Mouse (Mus musculus) CH12.LX (cell line): ENCODE measurements around the gene Dnph1.

Source experiments
- CTCF ChIP-seq, 2 experiments: IDR thresholded peaks in 1 of 2; conservative IDR thresholded peaks in 1 of 2; 2 replicates each; pipeline ENCODE4 v1.5.1; 2011 to 2012; ENCODE audit warnings: low read depth in 2 of 2, low read length in 2 of 2, improper control_type of control experiment in 1 of 2, inconsistent platforms in 1 of 2, mild to moderate bottlenecking in 1 of 2, moderate library complexity in 1 of 2
- POLR2A ChIP-seq: IDR thresholded peaks from 2 replicates; pipeline ENCODE4 v1.6.1; 2011; ENCODE audit warnings: low read depth, mild to moderate bottlenecking, improper control_type of control experiment, low read length

DNA sequence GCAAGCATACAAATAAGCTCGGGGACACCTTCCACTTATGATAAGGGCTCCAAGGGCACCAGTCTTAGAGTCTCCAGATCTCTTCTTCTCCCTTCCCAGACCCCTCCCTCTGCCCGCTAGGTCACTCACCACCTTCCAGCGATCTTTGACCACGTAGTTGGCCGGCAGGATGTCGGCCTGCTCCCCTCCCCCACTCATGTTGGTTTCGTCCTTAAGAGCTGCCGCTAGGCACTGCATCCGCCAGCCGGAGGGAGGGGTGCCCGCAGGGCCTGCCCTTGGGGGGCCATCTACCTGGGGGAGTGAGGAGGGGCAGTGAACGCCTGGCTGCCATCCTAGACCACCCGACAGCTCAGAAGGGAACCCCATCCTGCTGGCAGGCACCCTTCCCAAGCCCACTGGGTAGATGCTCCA, 12.5 kb upstream of the Dnph1 start:
- TF ChIP-seq CTCF (conservative IDR thresholded peaks at IDR 0.05 in 1 of 2, IDR thresholded peaks at IDR 0.05 in 1 of 2; ENCODE audit: low read depth in 2 of 2, low read length in 2 of 2) (no peak), POLR2A (no peak)
